Mouse (Mus musculus) large intestine, adult 2 months (tissue): ENCODE data around the gene Gm9964. TPM values are rescaled to one million over a fixed set of nuclear protein-coding genes. Genes with fewer than 3 reads are reported as not detected.

Source experiments
- DNase-seq: peaks from one replicate; pipeline ENCODE4 v3.0.0-alpha.2; 2012; ENCODE audit warnings: low read depth, low spot score
- WGBS: fragments of 180-500 bp; shearing (Covaris S2); methylation state at CpG from one replicate; pipeline ENCODE4 v1.1.7; 2018; 5-methylcytosine and 5-hydroxymethylcytosine counted together
- polyA plus RNA-seq: library from polyadenylated mRNA; depleted of rRNA; stranded (reverse); fragments of >200 nt; gene quantifications from 2 replicates; pipeline ENCODE4 v1.2.3, GENCODE M21; 2012

The Gm9964 gene
- polyA plus RNA-seq, 1 experiment, result not detected

DNA sequence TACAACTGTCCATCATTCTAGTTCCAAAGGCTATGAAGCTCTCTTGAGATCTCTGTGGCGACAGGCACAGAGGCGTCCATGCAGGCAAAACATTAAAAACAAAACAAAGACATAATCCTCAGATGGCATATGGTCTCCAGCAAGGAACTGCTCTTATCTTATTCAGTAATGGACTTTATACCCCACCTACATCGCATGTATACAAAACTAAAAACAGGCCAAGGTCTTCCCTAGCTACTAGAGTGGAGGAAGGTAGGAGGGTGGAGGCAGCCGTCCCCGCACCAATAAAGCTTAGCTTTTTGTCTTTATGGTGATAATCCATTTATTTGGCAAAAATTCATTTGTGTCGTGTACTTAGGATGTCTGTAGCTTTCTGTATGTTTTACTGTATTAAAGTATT, 6.4 kb upstream of the Gm9964 start:
- 43% methylated on average over 6 of the region's 6 CpGs for WGBS

GRCm38 (mm10) chr11:79299719-79300431, 3.2 kb upstream of the Gm9964 start:
- WGBS, result 74% methylated on average over 9 of the region's 9 CpGs
- DNase-seq, result no peak

More for the DNA sequence above, 6.4 kb upstream of the Gm9964 start:
- DNase-seq, result no peak

GRCm38 (mm10) chr11:79296167-79296566, 539 bp downstream of the Gm9964 start:
- 16% methylated on average over 1 of the region's 1 CpGs for WGBS

GRCm38 (mm10) chr11:79293971-79294370, 2.7 kb downstream of the Gm9964 start:
- DNase-seq, result peak; percentile 77
- 16% methylated on average over 1 of the region's 1 CpGs for WGBS

More at GRCm38 (mm10) chr11:79296167-79296566, 539 bp downstream of the Gm9964 start:
- DNase-seq, result peak; percentile 62

GRCm38 (mm10) chr11:79293025-79293424, 3.7 kb downstream of the Gm9964 start:
- WGBS, result 68% methylated on average over 3 of the region's 3 CpGs
- DNase-seq, result no peak

DNA sequence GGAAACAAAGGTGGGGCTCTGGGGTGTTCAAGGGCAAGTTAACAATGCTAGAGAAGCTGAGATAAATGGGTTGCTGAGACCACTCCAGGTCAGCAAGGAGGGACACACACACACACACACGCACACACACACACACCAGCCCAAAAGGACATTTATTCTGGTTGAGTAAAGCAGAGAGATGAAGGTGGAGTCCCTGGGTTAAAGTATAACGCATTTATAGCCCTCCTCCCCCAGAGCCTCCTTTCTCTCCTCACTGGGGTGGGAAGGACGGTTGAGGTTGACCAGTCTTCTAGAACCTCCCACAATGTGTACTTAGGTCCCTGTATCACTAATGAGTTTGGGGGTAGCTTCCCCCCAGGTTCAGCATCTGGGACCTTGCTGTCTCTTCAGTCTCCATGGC, 4.6 kb downstream of the Gm9964 start:
- peak; percentile 76 for DNase-seq

DNA sequence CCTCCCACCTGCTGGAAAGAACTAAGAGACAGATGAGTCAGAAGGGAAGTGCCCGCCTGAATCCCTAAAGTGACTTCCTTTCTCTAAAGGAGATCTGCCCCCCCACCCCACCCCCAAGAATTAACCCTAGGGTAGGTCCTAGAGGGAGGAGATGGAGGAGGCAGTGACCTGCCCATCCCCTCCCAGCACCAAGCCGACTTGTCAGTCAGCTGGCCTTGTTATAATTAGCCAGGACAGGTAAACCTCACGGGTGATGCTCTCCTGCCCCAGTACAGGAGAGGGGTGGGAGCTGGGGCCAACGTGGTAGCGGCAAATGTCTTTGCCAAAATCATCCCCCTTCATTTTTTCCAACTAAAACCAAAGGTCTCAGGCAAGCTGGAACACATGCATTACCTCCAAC, 5.1 kb downstream of the Gm9964 start:
- WGBS, result 27% methylated on average over 5 of the region's 5 CpGs
- DNase-seq, result no peak

More for the DNA sequence above, 4.6 kb downstream of the Gm9964 start:
- 33% methylated on average over 3 of the region's 3 CpGs for WGBS

DNA sequence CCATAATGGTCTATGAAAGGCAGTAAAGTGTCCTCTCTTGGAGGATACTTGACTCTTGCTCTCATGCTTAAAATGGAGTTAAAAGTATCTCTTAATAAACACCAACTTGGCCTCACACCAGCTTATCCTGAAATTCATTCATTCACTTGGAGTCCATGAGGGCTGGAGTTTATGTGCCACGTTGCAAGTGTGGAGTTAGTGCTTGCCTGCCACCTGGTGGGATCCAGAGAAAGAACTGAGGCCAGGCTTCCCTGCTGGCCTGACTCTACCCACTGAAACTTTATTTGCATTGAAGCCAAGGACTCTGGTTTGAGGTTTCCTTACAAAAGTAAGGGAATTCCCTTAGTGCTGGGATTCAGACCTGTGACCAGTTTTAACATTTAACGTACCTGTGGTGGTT, 6.2 kb downstream of the Gm9964 start:
- WGBS, result 44% methylated on average over 2 of the region's 2 CpGs
- DNase-seq, result no peak

GRCm38 (mm10) chr11:79288913-79289640, 7.6 kb downstream of the Gm9964 start:
- DNase-seq, result no peak
- WGBS, result 87% methylated on average over 5 of the region's 5 CpGs

- no peak for DNase-seq
- 48% methylated on average over 7 of the region's 7 CpGs for WGBS
Observed at GRCm38 (mm10) chr11:79288278-79288843, 8.3 kb downstream of the Gm9964 start.

GRCm38 (mm10) chr11:79287447-79287846, 9.3 kb downstream of the Gm9964 start:
- 66% methylated on average over 6 of the region's 6 CpGs for WGBS
- no peak for DNase-seq

GRCm38 (mm10) chr11:79286305-79286799, 10.4 kb downstream of the Gm9964 start:
- no peak for DNase-seq
- 42% methylated on average over 9 of the region's 9 CpGs for WGBS

GRCm38 (mm10) chr11:79283350-79284030, 13.2 kb downstream of the Gm9964 start:
- 98% methylated on average over 4 of the region's 4 CpGs for WGBS
- no peak for DNase-seq

DNA sequence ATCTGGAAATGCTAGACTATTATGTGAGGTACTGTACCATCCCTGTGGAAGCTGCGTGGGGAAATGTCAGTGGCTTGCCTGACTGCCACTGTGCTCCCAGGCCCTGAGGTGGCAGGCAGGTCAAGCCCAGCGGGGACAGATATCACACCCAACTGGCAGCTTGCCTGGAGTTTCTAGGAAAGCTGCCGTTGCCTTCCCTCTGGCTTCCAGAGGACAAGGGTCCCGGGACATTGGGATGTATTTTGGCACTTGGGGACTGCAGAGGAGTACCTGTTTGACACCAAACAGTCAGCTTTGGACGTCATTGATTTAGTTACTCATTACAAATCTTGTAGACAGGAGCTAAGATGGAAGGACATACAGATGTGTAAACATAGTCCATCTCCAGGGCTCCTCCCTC, 15.3 kb downstream of the Gm9964 start:
- 27% methylated on average over 5 of the region's 5 CpGs for WGBS
- no peak for DNase-seq

- WGBS, result 27% methylated on average over 2 of the region's 2 CpGs
- no peak for DNase-seq
Observed at GRCm38 (mm10) chr11:79279732-79280405, 16.8 kb downstream of the Gm9964 start.

DNA sequence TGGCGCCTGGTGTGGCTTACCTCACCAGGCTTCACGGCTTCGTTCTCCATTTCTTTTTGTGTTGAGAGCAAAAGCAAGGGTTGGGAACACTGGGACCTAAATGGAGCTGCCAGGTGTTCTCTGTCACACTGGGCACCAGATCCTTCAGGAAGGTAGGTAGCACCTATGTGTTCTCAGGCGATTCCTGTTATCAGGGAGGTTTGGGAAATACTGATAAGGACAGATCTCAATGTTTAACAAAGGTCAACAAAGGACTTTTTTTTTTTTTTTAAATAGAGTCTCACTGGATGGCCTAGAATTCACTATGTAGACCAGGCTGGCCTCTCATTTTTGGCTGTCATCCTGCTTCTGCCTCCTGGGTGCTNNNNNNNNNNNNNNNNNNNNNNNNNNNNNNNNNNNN, 22.9 kb downstream of the Gm9964 start:
- DNase-seq, result no peak
- 40% methylated on average over 4 of the region's 4 CpGs for WGBS

- no peak for DNase-seq
- 38% methylated on average over 4 of the region's 4 CpGs for WGBS
Observed at GRCm38 (mm10) chr11:79273039-79273438, 23.7 kb downstream of the Gm9964 start.

DNA sequence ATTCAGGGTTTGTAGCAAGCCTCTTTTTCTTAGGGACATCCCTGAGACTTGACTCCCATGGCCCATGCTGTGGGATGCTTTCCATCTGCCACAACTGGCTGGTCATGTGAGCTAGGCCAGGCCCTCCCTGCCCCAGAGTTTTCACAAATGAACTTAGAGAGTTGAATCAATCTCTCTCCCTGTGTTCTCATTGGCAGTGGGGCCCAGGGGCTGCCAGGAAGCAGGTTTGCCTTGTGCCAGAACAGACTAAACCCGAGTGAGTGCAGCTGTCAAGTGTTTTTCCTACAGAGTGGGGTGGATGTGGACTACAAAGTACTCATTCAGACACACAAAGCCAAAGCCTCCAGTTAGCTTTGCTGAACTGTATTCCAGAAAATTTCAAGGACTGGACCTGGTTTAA, 29.5 kb downstream of the Gm9964 start:
- 33% methylated on average over 1 of the region's 1 CpGs for WGBS
- DNase-seq, result no peak

DNA sequence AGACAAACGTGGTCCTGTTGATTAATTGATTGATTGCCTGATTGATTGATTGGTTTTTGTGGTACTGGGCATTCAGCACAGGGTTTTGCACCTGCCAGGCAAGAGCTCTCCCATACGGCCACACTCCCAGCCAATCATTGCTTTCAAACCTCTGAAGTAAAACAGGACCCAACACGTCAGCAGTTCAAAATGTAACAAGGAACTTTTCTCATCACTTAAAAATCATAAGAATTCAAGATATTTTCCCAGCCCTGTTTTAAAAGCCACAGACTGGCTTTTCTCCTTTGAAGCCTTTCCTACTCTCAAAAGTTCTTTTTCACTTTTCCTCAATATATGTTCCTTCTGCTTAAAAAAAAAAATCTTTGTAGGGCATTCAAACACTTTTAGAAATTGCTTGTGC, 32.3 kb downstream of the Gm9964 start:
- DNase-seq, result no peak
- WGBS, result 74% methylated on average over 3 of the region's 3 CpGs
